Mouse (Mus musculus) CH12.LX (cell line): ENCODE data around the gene Mvb12b. TPM values are rescaled to one million over a fixed set of nuclear protein-coding genes. Genes with fewer than 3 reads are reported as not detected.

ENCODE experiments used
- DNase-seq: peaks from one replicate; pipeline ENCODE4 v3.0.0-alpha.2; 2013; ENCODE audit errors: extremely low read depth
- H3K27ac ChIP-seq: 2 replicates; pipeline ENCODE4 v1.5.1; 2012; ENCODE audit warnings: low read depth, mild to moderate bottlenecking, control low read depth, moderate library complexity; ENCODE audit not compliant: insufficient read depth
- H3K27me3 ChIP-seq: replicated peaks from 2 replicates; pipeline ENCODE3; 2012; ENCODE audit warnings: inconsistent platforms
- H3K36me3 ChIP-seq, 2 experiments: replicated peaks in 1 of 2; 2 replicates each; pipeline versions ENCODE3 to v1.6.1; 2012; ENCODE audit warnings: inconsistent platforms in 1 of 2, low read length in 1 of 2, mild to moderate bottlenecking in 1 of 2, mixed read lengths in 1 of 2, moderate library complexity in 1 of 2; ENCODE audit not compliant: control insufficient read depth in 1 of 2, insufficient read depth in 1 of 2
- H3K4me1 ChIP-seq, 2 experiments: 2 replicates each; pipeline ENCODE4 v1.6.1; 2012; ENCODE audit warnings: inconsistent platforms in 1 of 2, moderate library complexity in 1 of 2; ENCODE audit not compliant: insufficient read depth in 2 of 2, control insufficient read depth in 1 of 2
- H3K4me2 ChIP-seq: 2 replicates; pipeline ENCODE4 v1.6.1; 2012; ENCODE audit warnings: low read depth, mild to moderate bottlenecking, control low read depth; ENCODE audit not compliant: poor library complexity, insufficient read depth, severe bottlenecking
- H3K4me3 ChIP-seq, 3 experiments: fragments of 150-350 bp in 1 of 3; sonication (generic) in 1 of 3; replicated peaks in 1 of 3; 2 replicates each; pipeline versions ENCODE3 to v1.5.1; 2011 to 2012; ENCODE audit warnings: low read depth in 2 of 3, low read length in 2 of 3, mild to moderate bottlenecking in 2 of 3, moderate library complexity in 2 of 3, control low read depth in 1 of 3, improper control_type of control experiment in 1 of 3, inconsistent platforms in 1 of 3, mixed read lengths in 1 of 3; ENCODE audit not compliant: poor library complexity in 1 of 3
- H3K79me2 ChIP-seq: replicated peaks from 2 replicates; pipeline ENCODE4 v1.6.1; 2012; ENCODE audit warnings: mild to moderate bottlenecking, moderate library complexity; ENCODE audit not compliant: control insufficient read depth, poor library complexity, insufficient read depth, severe bottlenecking; ENCODE audit errors: extremely low read depth
- H3K9ac ChIP-seq: 2 replicates; pipeline ENCODE4 v1.6.1; 2012; ENCODE audit warnings: low read depth, mild to moderate bottlenecking, control low read depth, moderate library complexity; ENCODE audit not compliant: insufficient read depth
- H3K9me3 ChIP-seq: replicated peaks from 2 replicates; pipeline ENCODE3; 2012; ENCODE audit warnings: low read length, inconsistent platforms, mixed read lengths
- JUN ChIP-seq: IDR thresholded peaks from 2 replicates; pipeline ENCODE4 v1.6.1; 2011; ENCODE audit warnings: low read depth, mild to moderate bottlenecking, low read length, improper control_type of control experiment, moderate library complexity; ENCODE audit not compliant: insufficient read depth
- KAT2A ChIP-seq: IDR thresholded peaks from 2 replicates; pipeline ENCODE4 v1.6.1; 2012; ENCODE audit warnings: low read length, improper control_type of control experiment, inconsistent platforms; ENCODE audit not compliant: insufficient replicate concordance
- MXI1 ChIP-seq: IDR thresholded peaks from 2 replicates; pipeline ENCODE4 v1.6.1; 2011; ENCODE audit warnings: mild to moderate bottlenecking, low read depth, low read length, improper control_type of control experiment
- MYC ChIP-seq: IDR thresholded peaks from 2 replicates; pipeline ENCODE4 v1.6.1; 2011; ENCODE audit warnings: low read depth, mild to moderate bottlenecking, improper control_type of control experiment, low read length
- SMC3 ChIP-seq: IDR thresholded peaks from 2 replicates; pipeline ENCODE4 v1.6.1; 2011; ENCODE audit warnings: low read depth, low read length, improper control_type of control experiment
- UBTF ChIP-seq: IDR thresholded peaks from 2 replicates; pipeline ENCODE4 v1.6.1; 2012; ENCODE audit warnings: low read depth, mild to moderate bottlenecking, inconsistent platforms, low read length, improper control_type of control experiment, moderate library complexity
- ZC3H11A ChIP-seq: IDR thresholded peaks from 2 replicates; pipeline ENCODE4 v1.6.1; 2012; ENCODE audit warnings: low read depth, mild to moderate bottlenecking, inconsistent platforms, low read length, improper control_type of control experiment
- ZNF384 ChIP-seq: IDR thresholded peaks from 2 replicates; pipeline ENCODE4 v1.6.1; 2012; ENCODE audit warnings: low read depth, low read length, improper control_type of control experiment, inconsistent platforms
- dilution Hi-C: fragments of 300-500 bp; cut with MboI; formaldehyde crosslinking; loops from 2 replicates; pipeline ENCODE4 v1.14.3; 2020; ENCODE audit warnings: low sequenced_read_pairs; ENCODE audit not compliant: extremely low pct_unique_long_range_greater_than_20kb, extremely low pct_ligation_motif_present
- in situ Hi-C: fragments of 300-500 bp; cut with MboI; formaldehyde crosslinking; loops from 3 replicates; pipeline ENCODE4 v1.14.3; 2019; ENCODE audit warnings: low sequenced_read_pairs, low pct_ligation_motif_present, low pct_unique_long_range_greater_than_20kb, mixed read lengths
- polyA plus RNA-seq: library from polyadenylated mRNA; unstranded; fragments of >175 nt; gene quantifications from 2 replicates; pipeline ENCODE4 v1.2.1, GENCODE M21; 2012; ENCODE audit warnings: low read depth; ENCODE audit not compliant: insufficient read length
- total RNA-seq, 2 experiments: library from RNA; depleted of rRNA; stranded (reverse); fragments of 300-350 nt in 1 of 2; fragments of >200 nt in 1 of 2; gene quantifications; 2 replicates each; pipeline ENCODE4 v1.2.3; 2012 to 2014

The Mvb12b gene
- total and polyA plus RNA-seq, 3 experiments, result 3.0 to 16.7 (median 5.3) TPM

DNA sequence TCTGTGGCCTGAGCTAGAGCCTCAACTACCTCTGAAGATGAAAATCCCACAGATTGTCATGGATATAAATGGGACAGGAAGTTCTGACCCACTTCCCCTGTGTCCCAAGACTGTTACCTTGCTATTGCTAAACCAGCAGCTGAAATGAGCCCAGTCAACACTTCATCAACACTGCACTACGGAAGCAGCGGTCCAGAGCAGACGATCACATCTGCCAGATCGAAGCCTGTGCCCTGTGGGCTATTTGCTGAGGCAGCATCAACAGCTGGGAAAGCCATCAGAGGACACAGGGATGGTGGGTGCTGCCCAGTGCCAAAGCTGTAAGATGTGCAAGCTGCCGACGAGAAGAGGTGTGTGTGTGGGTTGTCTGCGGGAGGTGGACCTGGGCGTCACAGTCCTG, 86.4 kb downstream of the Mvb12b start:
- TF ChIP-seq SMC3 (no peak), MXI1 (no peak)
- no peaks in the 10 kb centered on the region for H3K9me3 ChIP-seq
- no peak overlapping the region for H3K9ac ChIP-seq
- H3K4me3 ChIP-seq, result no peak overlapping the region
- no peak for DNase-seq
- H3K27ac ChIP-seq, result no peak overlapping the region
- H3K4me2 ChIP-seq, result no peak overlapping the region
- H3K4me1 ChIP-seq, result peaks cover 20 to 36% of the 10 kb centered on the region in 2 experiments
- dilution Hi-C loops (no loop called here), in situ Hi-C loops (no loop called here)
- no peaks in the 10 kb centered on the region for H3K27me3 ChIP-seq
- H3K36me3 ChIP-seq, result peaks cover 9 to 14% of the 10 kb centered on the region in 2 experiments
- no peaks in the 10 kb centered on the region for H3K79me2 ChIP-seq

DNA sequence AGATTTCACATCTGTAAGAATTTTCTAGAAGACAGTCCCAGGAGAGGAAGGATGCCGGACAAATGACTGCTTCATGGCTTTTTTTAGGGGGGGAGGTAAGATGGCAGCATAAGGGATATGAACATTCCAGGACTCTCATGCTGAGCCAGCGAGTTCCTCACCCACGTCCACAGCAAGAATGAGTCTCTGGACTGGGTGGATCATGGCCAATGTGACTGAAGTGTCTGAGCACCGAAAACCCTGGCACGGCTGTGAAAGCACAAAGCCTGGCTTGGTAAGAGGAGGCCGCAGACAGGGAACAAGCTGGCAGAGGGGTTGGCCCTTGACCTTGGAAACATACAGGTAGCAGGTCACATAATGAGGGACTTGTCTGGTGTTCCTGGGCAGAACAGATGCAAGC, 87.5 kb downstream of the Mvb12b start:
- H3K9me3 ChIP-seq, result no peaks in the 10 kb centered on the region
- dilution Hi-C loops (no loop called here), in situ Hi-C loops (no loop called here)
- H3K4me2 ChIP-seq, result no peak overlapping the region
- peaks cover 9 to 14% of the 10 kb centered on the region in 2 experiments for H3K36me3 ChIP-seq
- no peak overlapping the region for H3K27ac ChIP-seq
- no peaks in the 10 kb centered on the region for H3K79me2 ChIP-seq
- no peak overlapping the region for H3K9ac ChIP-seq
- DNase-seq, result no peak
- H3K27me3 ChIP-seq, result no peaks in the 10 kb centered on the region
- TF ChIP-seq ZC3H11A (no peak), JUN (no peak), MYC (no peak)
- no peak overlapping the region for H3K4me3 ChIP-seq
- peaks cover 20 to 36% of the 10 kb centered on the region in 2 experiments for H3K4me1 ChIP-seq

DNA sequence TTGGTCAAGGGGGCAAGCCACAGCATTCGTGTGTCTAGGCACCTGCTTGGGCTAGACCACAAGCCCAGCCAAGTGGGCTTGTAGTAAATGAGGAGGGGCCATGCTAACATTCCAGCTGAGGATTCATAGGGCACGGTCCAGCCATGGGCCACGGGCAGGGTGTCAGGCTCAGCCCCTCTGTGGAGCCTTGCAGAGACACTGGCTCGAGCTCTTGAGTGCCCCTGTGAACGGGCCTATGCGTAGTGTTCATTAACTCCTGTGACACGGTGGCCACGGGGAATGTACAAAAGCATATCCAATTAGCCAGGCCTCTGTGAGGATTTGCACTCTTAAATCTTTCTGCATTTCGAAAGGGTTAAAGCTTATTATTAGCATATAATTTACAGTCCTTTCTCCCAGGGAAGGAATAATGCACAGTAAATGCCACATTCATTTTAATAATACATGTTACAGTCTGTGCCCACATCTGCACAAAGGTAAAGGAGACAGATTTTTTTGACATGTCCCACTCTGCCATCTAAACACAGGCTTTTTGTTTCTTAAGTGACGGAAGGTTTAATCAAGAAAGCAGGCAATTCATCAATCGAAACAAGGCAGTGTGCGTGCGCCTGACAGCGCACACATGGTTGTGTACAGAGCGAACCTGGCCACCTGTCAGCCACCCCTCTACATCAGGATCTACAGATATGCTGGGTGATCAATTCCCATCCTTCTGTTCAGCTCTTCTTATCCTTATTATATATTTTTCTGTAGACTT, 91.9 kb downstream of the Mvb12b start:
- Histone ChIP-seq H3K9ac (no peak overlapping the region), H3K79me2 (no peaks in the 10 kb centered on the region), H3K4me3 (no peak overlapping the region), H3K4me1 (no peaks in the 10 kb centered on the region), H3K9me3 (no peaks in the 10 kb centered on the region), H3K36me3 (peaks cover 0 to 4% of the 10 kb centered on the region in 2 experiments)
- in situ Hi-C loops, result no loop called here
- DNase-seq, result no peak
- TF ChIP-seq ZNF384 (no peak), KAT2A (no peak), UBTF (no peak)
- TF ChIP-seq, all 38 proteins: peak for 0
- Histone ChIP-seq H3K27ac (no peak overlapping the region), H3K4me2 (no peak overlapping the region), H3K27me3 (no peaks in the 10 kb centered on the region)
- dilution Hi-C loops, result no loop called here
